Mouse (Mus musculus) megakaryocyte, embryonic 14.5 days (primary cell): Measurements from ENCODE around the gene Cd38.

ENCODE experiments used
- FLI1 ChIP-seq: IDR thresholded peaks from 2 replicates; pipeline ENCODE4 v1.6.1; 2012; ENCODE audit warnings: low read length, inconsistent platforms, mixed read lengths
- GATA1 ChIP-seq: IDR thresholded peaks from 3 replicates; pipeline ENCODE4 v1.6.1; 2012; ENCODE audit warnings: mixed read lengths, low read length, inconsistent platforms, borderline replicate concordance

GRCm38 (mm10) chr5:43822824-43823223 is 45.5 kb upstream of the Cd38 start:
- no peak for TF ChIP-seq GATA1
- TF ChIP-seq FLI1: no peak
